Comparison of ENCODE assay signal across 21 mouse cellular contexts in the genomic region with DNA sequence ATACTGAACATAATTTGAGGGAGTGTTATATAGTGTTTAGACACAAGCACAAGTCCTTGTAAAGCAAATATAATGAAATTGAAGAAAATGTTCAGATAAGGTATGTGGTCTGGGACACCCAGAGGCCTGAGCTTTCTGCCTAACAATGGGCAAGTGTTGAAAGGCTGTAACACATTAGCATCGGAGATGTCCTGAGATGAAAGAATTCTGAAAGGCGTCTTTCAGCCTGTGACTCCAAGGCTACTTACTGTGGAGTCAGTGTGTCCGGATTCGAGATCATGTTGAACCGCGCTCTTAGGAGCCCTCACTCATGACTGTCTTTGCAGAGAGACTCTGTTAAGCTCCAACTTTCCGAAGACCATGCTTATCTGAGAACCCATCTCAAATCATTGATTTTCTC.
DNase-seq lines count a peak whose midpoint lies in the region; ATAC-seq lines count a peak whose summit lies in the region.
"Had no signal": no experiment of that assay in that cellular context is flagged by ENCODE, and none has a peak within 500 bp of the region (broad histone marks: within the 10 kb centered on the region; RNA-seq: fewer than 3 reads in every experiment).

No protein-coding gene starts in this region.

- peaks cover 45% of the 10 kb centered on the region for H3K4me1 ChIP-seq in heart, embryonic 11.5 days (ENCODE audit: control insufficient read depth, insufficient read depth, low read length)
- H3K4me1 ChIP-seq in kidney, embryonic 14.5 days (ENCODE audit: control insufficient read depth, insufficient read depth, low read length) = peaks cover 4% of the 10 kb centered on the region; the same call in 1 of the 2 replicates
- H3K4me1 ChIP-seq: forebrain, embryonic 13.5 days had no signal

- H3K9ac ChIP-seq in heart, embryonic 11.5 days (ENCODE audit: low read depth, low read length) = 0 out of 2 replicates have a peak overlapping the region, but pooled peaks have one; percentile 22
- no peak overlapping the region for H3K9ac ChIP-seq in kidney, embryonic 14.5 days (ENCODE audit: low read depth, low read length)
- H3K9ac ChIP-seq: embryonic facial prominence, embryonic 12.5 days; forebrain, embryonic 13.5 days; liver, embryonic 14.5 days had no signal

- peak overlapping the region; percentile 35; the same call in 1 of the 2 replicates for H3K4me2 ChIP-seq in heart, embryonic 11.5 days
- no peak overlapping the region for H3K4me2 ChIP-seq in kidney, embryonic 14.5 days (replicated peaks; ENCODE audit: low read depth, low read length)
- H3K4me2 ChIP-seq: embryonic facial prominence, embryonic 12.5 days; forebrain, embryonic 13.5 days had no signal

- intact Hi-C loops in heart, postnatal 14 days (cut with DNase I) = loop anchor here (5.0 kb wide), 1 partner anchor 36 kb away; no protein-coding TSS in a partner anchor
- intact Hi-C loops in gastrocnemius, postnatal 36 days (cut with DNase I) = no loop called here

- H3K36me3 ChIP-seq in heart, embryonic 11.5 days (ENCODE audit: control insufficient read depth, insufficient read depth, low read length) = no peaks in the 10 kb centered on the region
- no peaks in the 10 kb centered on the region for H3K36me3 ChIP-seq in kidney, embryonic 14.5 days (ENCODE audit: control insufficient read depth, insufficient read depth, low read length)
- H3K36me3 ChIP-seq: embryonic facial prominence, embryonic 12.5 days had no signal

- 0 out of 2 replicates have a peak, but pooled peaks have one; percentile 20 for ATAC-seq in heart, embryonic 11.5 days (replicated peaks; ENCODE audit: insufficient number of reproducible peaks, low FRiP score, low TSS enrichment)
- ATAC-seq in kidney, embryonic 14.5 days (ENCODE audit: low FRiP score, low TSS enrichment) = no peak
- ATAC-seq: activated CD4-positive, CD25-positive, alpha-beta regulatory T cell, adult 4 months; forebrain, embryonic 13.5 days; lung, postnatal 0 days had no signal

- WGBS in heart, embryonic 11.5 days (ENCODE audit: insufficient replicate concordance) = 20% methylated on average over 7 of the region's 7 CpGs
- WGBS in kidney, embryonic 14.5 days = 78% methylated on average over 7 of the region's 7 CpGs

- H3K27me3 ChIP-seq in heart, embryonic 11.5 days (ENCODE audit: control insufficient read depth, insufficient read depth, low read length) = no peaks in the 10 kb centered on the region
- no peaks in the 10 kb centered on the region for H3K27me3 ChIP-seq in kidney, embryonic 14.5 days (ENCODE audit: control insufficient read depth, insufficient read depth, low read length)
- H3K27me3 ChIP-seq: embryonic facial prominence, embryonic 12.5 days; forebrain, embryonic 13.5 days had no signal

- H3K9me3 ChIP-seq in heart, embryonic 11.5 days (replicated peaks; ENCODE audit: control insufficient read depth, low read length) = no peaks in the 10 kb centered on the region
- no peaks in the 10 kb centered on the region for H3K9me3 ChIP-seq in kidney, embryonic 14.5 days (ENCODE audit: control insufficient read depth, low read length)
- H3K9me3 ChIP-seq: embryonic facial prominence, embryonic 12.5 days; forebrain, embryonic 13.5 days had no signal

- DNase-seq in heart, postnatal 14 days = no peak
- no peak for DNase-seq in kidney, adult 18-20 months
- DNase-seq in ES-CJ7 (ENCODE audit: low read depth, low spot score) (peak; percentile 7), ZHBTc4 (ENCODE audit: low read depth, low spot score) (peak; percentile 59)
- no peak for DNase-seq in gastrocnemius, postnatal 36 days
- no peak for DNase-seq in yolk sac, embryonic 10.5 days (ENCODE audit: low spot score)
- DNase-seq: adrenal gland, postnatal 10 days; B cell, adult 2 months; cerebellum, postnatal 14 days; gastrocnemius, postnatal 14 days; midbrain, embryonic 14.5 days; thymus, postnatal 36 days had no signal

- H3K4me3 ChIP-seq in heart, embryonic 11.5 days (ENCODE audit: low read depth, low read length) = no peak overlapping the region
- H3K4me3 ChIP-seq in kidney, embryonic 14.5 days (ENCODE audit: low read length) = no peak overlapping the region
- H3K4me3 ChIP-seq: embryonic facial prominence, embryonic 12.5 days; erythroblast, embryonic 14.5 days; forebrain, embryonic 13.5 days; myocyte had no signal

- peak overlapping the region; percentile 96 for H3K27ac ChIP-seq in heart, embryonic 11.5 days (ENCODE audit: low read depth, low read length)
- peak overlapping the region; percentile 38; the same call in 1 of the 2 replicates for H3K27ac ChIP-seq in kidney, embryonic 14.5 days (ENCODE audit: low read depth, low read length)
- H3K27ac ChIP-seq: embryonic facial prominence, embryonic 12.5 days; forebrain, embryonic 13.5 days; liver, embryonic 14.5 days had no signal

Comparison
In these comparisons a context has a peak if more than half of its experiments do, and no peak if none do; other contexts are left out.
1. DNase-seq: peak in ES-CJ7 (single experiment) and ZHBTc4 (single experiment); none in heart, postnatal 14 days (0 of 2), kidney, adult 18-20 months (single experiment), gastrocnemius, postnatal 36 days (0 of 2) and yolk sac, embryonic 10.5 days (single experiment).